Mouse (Mus musculus): Measurements from ENCODE around the gene Slc25a14.

Slc25a14 gene

DNA sequence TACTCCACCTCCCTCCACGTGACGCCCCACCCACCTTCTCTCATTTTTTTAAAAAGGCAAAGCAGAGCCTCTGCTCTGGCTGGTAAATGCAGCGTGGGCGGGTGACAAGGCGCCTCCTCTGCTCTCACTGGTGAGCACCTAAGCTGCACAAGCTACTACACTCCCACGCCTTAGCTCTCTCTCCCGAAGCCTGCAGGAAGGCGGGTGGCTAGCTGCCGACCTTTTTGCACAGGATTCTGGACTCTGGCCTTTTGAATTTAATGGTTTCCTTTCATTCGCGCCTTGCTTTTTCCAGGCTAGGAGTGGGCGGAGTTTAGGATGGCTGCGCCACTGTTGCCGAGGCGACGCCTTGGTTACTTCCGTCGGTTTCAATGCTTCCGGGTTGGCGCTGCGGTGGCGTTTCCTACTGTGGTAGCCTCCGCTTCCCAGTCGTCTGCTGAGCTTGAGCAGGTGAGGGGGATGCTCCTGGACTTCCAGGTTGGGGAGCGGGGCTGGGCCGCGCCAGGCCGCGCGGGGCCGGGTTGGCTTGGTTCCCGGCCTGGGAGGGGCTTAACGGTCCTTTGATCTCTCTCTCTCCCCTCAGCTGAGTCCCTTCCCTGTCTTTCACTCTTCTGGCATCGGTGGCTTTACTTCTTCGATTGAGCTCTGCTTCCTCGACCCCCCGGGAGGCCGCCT is at the start of gene Slc25a14:
Gene Slc25a14, plus strand, starts transcription at position 35 of the 675 bp plus-strand sequence.
- in situ Hi-C loops (cut with MboI, MseI): no loop called here

DNA sequence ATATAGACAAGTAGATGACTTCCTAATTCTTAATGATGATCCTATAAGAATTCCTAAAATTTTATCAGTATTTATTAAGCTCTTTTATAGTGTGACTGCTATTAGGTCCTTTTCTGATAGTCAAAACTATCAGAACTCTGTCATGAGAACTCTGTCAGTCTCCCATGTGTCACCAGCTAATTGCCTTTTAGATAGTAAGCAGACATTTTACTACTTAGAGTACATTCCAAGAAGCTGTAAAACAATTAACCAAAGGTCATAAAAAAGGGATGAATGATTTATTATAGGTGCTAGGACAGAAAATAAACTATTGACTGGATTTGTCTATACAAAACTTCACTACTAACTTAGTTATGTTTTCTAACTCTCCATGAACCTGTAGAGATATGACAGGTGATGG is 39.9 kb upstream of the Slc25a14 start:
- in situ Hi-C loops (cut with MboI, MseI): no loop called here

DNA sequence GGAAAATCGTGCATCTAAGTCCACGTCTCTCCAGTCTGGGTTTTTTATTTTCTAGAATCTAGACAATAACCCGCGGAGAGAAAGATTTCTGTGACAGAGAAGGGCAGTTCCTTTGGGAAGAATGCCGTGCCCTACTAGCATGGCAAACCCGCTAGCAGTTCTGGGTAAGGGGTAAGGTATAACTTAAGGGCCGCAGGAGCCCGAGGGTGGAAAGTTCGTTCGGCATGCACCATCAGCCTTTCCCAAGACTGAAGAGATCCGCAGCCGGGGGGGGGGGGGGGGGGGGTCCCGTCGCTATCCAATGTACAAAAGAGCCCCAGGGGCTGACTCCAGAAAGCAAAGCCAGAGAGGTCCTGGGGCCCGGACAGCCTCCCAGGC is 29.5 kb upstream of the Slc25a14 start:
- in situ Hi-C loops (cut with MboI, MseI): no loop called here

DNA sequence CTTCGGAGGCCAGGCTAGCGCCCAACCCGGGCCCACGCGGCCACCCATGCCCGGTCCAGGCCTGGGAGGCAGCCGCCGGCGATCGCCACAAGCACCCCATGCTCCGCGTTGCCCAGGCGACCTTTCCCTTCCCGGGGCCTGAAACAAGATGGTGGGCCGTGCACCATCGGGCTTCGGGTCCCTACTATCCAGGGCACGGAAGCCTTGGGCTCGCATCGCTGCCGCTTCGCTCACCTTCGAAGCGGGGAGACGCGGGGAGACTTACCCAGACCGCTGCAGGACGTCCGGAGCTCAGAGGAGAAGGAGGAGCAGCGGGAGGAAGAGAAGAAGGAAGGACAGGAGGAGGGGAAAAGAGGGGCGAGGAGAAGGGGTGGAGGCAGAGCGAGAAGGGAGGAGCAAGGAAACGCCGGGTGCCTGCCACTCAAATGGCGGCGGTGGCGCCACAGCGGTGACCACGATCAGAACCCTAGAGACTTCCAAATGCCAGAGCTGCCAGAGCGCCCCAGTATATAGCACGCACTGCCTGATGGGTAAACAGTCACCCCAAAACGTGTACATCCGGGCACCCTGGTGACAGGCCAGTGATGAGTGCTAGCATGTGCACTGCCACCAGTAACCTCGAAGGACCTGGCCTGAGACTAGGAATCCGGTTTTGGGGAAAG is 29.0 kb upstream of the Slc25a14 start, which contains the start of gene Zfp280c:
Gene Zfp280c, minus strand, starts transcription at position 406 of the 662 bp plus-strand sequence.
- in situ Hi-C loops (cut with MboI, MseI): no loop called here

DNA sequence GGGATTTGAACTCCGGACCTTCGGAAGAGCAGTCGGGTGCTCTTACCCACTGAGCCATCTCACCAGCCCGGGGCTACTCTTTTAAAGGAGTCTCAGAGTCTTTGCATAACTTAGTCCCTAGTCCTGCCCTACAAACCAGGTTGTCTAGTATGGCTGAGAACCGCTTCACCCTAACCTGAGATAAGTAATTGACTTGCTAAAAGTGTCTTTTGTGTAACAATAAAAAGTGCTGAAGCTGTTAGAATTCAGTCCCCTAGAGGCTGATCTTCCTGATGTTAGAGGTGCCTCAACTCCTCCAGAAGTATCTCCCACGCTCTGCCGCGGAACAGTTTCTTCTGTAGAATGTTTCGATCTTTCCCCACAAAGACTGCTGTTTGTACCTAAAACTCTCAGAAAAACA is 27.2 kb upstream of the Slc25a14 start:
- in situ Hi-C loops (cut with MboI, MseI): no loop called here

DNA sequence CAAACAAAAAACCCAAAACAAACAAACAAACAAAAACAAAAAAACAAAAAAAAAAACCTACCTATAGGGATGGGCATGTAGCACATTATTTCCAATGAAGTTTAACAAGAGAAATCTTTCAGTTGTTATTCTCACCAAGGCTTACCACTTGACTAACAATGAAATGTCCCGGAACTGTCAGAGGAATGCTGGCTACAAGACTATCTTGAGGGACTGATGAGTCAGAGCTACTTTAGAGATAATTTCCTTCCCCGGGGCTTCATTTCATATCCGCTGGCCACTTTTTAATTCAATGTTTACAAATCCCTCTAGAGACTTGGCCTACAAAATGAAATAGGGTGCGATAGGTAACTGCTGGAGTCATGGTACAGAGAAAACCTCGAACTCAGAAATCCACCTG is 26.3 kb upstream of the Slc25a14 start:
- in situ Hi-C loops (cut with MboI, MseI): no loop called here

DNA sequence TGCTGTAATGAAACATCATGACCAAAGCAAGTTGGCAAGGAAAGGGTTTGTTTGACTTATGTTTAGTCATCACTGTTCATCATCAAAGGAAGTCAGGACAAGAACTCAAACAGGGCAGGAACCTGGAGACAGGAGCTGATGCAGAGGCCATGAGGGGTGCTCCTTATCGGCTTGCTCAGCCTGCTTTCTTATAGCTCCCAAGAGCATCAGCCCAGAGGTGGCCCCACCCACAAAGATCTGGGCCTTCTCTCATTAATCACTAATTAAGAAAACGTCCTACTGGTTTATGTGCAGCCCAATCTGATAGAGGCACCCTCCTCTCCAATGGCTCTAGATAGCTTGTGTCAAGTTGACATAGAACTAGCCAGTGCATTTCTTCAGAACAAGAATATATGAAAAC is 18.3 kb upstream of the Slc25a14 start:
- in situ Hi-C loops (cut with MboI, MseI): no loop called here

DNA sequence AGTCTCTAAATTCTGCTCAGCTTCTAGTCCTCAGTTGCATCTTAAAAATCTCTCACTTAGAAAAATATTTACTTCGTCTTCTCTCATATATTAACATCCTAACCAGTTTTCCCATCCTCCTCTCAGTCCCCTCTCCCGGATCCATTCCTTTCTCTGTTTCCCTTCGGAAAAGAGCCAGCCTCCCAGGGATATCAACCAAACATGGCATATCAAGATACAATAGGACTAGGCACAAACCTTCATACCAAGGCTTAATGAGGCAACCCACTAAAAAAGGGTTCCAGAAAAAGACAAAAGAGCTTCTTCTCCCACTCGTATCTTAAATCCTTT is 199 bp upstream of the Slc25a14 start:
- in situ Hi-C loops (cut with MboI, MseI): no loop called here

DNA sequence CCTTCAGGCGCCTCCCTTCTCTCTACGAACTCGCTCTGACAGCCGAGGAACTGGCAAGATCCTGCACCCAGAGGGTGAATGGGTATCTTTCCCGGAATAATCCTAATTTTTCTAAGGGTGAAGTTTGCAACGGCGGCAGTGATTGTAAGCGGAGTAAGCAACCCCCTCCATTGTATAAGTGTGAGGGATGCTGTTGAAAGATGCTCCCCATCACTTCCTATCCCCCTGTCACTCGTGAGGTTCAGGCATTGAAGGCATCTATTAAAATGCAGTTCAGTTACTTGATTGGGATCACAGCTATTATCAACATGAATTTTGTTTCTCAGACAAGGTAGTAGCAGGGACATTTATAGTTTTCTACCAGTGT is 824 bp downstream of the Slc25a14 start:
- in situ Hi-C loops (cut with MboI, MseI): no loop called here

DNA sequence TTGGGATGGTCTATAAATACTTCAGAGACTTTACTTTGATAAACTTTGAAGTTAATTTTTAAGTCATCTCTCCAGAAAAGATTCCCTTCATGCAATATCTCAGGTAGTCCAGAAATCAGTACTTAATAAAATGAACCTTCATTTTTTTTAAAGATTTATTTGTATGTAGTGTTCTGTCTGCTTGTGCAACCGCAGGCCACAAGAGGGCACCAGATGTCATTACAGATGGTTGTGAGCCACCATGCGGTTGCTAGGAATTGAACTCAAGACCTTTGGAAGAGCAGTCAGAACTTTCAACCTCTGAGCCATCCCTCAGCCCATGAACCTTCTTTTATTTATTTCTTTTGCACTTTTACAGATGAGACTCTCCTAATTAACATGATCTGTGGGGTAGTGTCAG is 13.8 kb downstream of the Slc25a14 start:
- in situ Hi-C loops (cut with MboI, MseI): no loop called here

DNA sequence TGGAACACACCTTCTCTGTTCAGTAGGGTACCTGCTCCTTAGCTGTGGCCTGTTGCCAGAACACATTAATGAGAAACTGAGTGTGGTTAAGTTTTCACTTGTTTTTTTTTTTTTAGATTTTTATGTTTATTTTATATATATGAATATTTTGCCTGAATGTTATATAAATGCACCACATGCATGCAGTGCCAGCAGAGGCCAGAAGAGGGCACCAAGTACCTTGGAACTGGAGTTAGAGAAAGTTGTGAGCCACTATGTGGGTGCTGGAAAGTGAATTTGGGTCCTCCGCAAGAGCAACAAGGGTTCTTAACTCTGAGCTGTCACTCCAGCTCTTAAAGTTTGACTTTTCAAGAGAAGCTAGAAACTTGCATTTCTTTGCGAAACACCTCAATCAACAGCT is 20.9 kb downstream of the Slc25a14 start:
- in situ Hi-C loops (cut with MboI, MseI): no loop called here

DNA sequence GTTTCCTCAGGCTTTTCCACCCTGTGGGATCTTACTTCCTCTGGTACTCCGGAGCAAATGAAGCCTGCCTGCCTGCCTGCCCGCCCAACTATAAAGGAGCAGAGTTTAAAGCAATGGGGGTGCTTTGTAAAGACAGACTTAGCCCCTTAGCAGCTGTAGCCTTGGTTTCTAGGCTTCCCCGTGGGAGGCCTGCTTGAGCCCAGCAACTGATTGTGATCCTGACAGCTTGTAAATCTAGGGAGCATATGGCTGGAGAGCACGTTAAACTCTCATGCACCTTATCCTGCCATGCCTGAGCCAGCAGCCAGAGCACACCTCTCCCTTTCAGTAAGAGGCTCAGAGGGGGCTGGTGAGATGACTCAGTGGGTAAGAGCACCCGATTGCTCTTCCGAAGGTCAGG is 43.6 kb downstream of the Slc25a14 start:
- in situ Hi-C loops (cut with MboI, MseI): loop anchor here (5.0 kb wide), 1 partner anchor 65 kb away; no protein-coding TSS in a partner anchor

DNA sequence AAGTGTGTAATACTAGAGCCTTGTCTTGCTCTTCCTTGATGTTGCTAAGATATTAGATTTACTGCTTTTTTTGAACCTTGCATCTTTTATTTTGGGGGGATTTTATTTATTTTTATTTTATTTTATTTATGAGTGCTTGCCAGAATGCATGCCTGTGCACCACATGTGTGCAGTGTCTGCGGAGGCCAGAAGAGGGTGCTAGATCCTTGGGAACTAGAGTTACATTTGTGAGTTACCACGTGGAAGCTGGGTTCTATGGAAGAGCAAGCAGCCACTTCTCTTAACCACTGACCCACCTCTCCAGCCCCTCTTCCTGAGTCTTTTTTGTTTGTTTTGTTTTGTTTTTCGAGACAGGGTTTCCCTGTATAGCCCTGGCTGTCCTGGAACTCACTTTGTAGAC is 46.4 kb downstream of the Slc25a14 start:
- in situ Hi-C loops (cut with MboI, MseI): loop anchor here (5.0 kb wide), 1 partner anchor 63 kb away; no protein-coding TSS in a partner anchor

DNA sequence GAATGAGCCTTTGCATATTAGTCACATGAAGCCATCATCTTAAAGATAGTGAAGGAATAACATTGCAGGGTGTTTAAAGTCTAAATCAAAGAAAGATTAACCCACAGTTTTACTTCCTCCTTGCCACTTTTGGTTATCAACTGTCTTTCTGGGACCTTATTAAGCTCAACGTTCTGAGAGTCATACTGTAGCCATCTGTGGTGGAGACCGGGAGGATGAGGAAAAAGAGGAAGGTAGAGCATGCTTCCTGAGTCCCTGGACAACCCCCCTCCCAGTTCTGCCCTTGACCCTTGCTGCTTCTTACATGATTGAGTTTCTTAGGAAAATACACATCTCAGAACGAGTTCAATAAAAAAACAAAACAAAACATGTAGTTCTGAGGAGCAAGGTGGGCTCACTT is 48.5 kb downstream of the Slc25a14 start:
- in situ Hi-C loops (cut with MboI, MseI): no loop called here

DNA sequence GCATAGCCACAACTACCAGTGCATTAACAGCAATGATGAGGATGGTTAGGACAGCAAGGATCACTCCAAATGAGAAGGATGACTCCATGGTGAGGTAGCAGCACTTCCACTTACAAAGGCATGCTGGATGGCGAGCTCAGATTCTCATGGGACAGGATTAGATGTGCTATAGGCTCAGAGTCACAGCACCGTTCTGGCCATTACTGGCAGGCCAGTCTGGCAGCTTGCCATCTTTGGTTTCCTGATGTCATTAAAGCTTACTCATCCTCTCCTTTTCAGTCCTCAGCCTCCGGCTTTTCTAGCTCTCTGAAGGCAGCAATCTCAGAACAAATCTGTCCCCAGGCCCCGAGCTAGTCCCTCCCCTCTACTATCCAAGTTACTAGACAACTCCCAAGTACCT is 51.0 kb downstream of the Slc25a14 start, which contains the start of gene Gpr119:
Gene Gpr119, minus strand, starts transcription at position 308 of the 400 bp plus-strand sequence.
- in situ Hi-C loops (cut with MboI, MseI): no loop called here

DNA sequence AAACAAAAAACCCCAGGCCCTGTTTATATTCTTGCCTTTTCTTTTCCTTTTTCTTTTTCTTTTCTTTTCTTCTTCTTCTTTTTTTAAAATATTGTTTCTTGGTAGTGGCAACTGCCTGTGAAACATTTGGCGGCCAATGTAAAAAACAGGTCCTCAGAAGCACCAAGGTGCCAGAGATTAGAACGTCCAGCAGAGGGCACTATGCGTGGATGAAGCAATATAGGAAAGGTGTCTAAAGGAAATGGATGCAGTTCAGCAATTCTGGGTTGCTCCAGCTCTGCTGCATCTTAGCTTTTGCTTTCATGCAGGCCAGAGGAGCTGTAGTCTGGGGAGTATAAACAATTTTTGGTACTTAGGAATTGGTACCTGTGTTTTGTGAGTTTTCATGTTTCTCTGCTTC is 60.2 kb downstream of the Slc25a14 start:
- in situ Hi-C loops (cut with MboI, MseI): loop anchor here (10.0 kb wide), 2 partner anchors 131 to 1449 kb away; no protein-coding TSS in a partner anchor

DNA sequence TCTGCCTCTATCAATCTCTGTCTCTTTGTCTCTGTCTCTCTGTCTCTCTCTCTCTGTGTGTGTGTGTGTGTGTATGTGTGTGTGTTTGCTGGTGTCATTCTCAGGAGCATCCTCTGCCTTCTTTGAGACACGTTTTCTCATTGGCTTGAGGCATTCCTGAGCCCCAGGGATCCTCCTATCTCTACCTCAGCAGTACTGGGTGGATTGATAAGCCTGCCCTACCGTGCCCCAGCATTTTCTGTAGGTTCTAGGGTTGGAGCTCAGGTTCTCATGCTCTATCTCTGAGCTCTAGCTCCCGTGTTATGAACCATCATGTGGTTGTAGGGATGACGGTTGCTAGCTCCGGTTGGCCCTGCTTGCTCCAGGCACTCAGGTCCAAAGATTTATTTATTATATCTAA is 60.6 kb downstream of the Slc25a14 start:
- in situ Hi-C loops (cut with MboI, MseI): loop anchor here (10.0 kb wide), 2 partner anchors 131 to 1449 kb away; no protein-coding TSS in a partner anchor

DNA sequence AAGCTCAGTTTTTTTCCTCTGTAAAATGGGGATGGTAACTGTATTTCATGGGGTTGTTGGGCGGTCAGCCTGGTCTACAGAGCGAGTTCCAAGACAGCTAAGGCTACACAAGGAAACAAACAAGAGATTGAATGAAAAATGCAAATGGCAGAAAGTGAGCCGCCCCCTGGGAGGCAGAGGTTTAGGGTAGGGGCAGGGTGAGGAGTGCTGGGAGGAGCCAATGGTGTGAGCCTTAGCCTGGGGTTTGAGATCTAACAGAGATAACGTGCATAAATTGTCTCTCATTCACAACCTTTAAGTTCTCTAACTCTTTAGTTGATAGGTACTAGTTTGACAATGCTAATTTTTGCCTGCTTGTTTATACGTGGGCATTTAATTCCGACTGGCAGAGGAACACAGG is 71.2 kb downstream of the Slc25a14 start:
- in situ Hi-C loops (cut with MboI, MseI): no loop called here

DNA sequence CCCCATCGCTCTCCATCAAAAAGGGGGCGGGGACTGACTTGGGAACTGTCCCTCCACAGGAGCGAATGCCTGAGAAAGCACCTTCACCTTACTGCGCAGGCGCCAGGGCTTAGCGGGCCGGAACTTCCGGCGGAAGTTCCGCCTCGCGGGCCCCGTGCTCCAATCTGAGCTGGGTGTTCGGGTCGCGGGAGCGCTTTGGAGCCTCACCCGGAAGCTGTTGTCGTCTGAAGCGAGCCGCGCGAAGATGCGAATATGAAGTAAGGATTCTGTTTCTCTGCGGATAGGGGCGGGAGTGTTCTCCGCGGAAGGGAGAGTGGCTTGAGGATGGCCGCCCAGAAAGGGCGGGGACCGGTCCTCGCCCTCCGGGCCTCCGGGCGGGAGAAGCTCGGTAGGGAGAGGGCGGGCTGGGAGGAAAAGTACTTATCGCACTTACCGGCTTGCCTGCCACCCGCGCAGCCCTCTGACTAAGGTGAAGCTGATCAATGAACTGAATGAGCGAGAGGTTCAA is 71.7 kb downstream of the Slc25a14 start, which contains the start of gene Rbmx2:
Gene Rbmx2, plus strand, starts transcription at position 141 of the 508 bp plus-strand sequence.
- in situ Hi-C loops (cut with MboI, MseI): no loop called here

DNA sequence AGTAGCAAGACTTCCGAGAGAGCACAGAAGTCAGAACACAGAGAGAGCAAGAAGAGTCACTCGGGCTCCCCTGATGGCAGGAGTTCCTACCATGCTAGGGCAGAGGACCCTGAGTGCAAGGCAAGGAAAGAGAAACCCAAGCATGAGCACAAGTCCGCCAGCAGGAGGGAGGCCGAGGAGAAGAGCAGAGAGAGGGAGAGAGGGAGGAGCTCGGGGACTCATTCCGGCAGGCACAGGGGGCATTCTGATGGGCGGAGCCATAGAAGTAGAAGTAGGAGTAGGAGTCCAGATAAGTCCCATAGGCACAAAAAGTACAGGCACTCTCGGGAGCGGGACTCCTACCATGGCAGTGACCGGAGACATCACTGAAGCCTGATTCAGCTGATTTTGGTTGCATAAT is 86.5 kb downstream of the Slc25a14 start:
- in situ Hi-C loops (cut with MboI, MseI): no loop called here
